ENCODE assay signal across 8 mouse cellular contexts in the genomic region with DNA sequence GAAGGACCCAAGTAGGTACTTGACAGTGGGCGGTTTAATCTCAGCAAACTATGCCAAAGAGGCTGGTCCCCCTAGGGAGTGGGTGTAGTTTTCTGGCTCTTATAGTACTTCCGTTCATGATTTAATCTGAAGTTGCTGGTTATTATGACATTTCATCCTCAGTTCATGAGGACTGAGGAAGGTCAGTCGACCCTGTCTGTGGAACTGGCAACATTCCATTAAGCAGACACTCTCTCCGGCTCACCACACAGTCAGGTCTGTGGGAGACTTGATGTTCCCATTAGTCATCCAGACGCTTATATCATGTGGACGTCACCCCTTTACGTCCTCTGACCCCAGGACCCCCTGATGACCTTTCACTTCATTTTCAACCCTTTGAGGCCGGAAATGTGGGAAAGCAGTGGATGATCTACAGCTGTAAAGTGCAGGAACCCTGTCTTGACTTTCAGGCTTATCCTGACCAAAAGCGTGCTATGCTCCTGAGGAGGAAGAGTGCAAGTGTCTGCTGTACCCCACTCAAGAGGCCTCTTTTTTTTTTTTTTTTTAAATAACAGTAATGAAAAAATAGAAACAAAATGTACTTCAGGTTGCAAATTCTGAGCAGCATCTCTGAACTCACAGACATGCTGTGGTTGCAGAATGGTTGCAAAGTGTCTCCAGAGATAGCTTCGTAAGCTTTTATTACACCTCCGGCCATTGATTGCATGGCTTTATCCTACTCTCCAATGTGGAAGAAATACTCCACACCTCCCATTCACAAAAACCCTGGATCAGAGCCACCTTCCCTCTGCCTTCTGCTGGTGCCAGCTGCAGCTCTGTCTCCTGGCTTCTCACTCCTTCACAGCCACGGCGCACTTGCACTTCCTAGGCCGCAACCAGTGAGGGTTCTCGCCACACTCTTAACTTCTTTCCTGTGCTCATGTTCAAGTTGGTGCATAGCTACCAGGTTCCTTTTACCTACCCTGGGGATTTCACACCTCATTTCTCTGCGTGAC.
A peak's percentile ranks its signal among the peaks of the same experiment; 100 is the strongest.
DNase-seq lines count a peak whose midpoint lies in the region; ATAC-seq and TF ChIP-seq lines count a peak whose summit lies in the region.

No protein-coding gene starts in this region.

- DNase-seq in heart, adult 11 months = peak; percentile 91
- no peak for DNase-seq in heart, embryonic 10.5 days (ENCODE audit: low spot score)
- DNase-seq in embryo, embryonic 10 days (ENCODE audit: low spot score) = peak; percentile 39
- DNase-seq in heart, postnatal 0 days (ENCODE audit: low spot score) = no peak
- peak; percentile 19 to 21 for DNase-seq in layer of hippocampus, postnatal 36 days
- peak; percentile 23 for DNase-seq in telencephalon, adult 2 months (ENCODE audit: low read depth, low spot score)
- DNase-seq in cerebellum, postnatal 36 days = no peak
- no peak for DNase-seq in stomach, postnatal 0 days (ENCODE audit: low spot score)

- no peak overlapping the region for H3K4me3 ChIP-seq in heart, embryonic 10.5 days
- H3K4me3 ChIP-seq in heart, postnatal 0 days (ENCODE audit: low read depth, low read length) = no peak overlapping the region
- H3K4me3 ChIP-seq in stomach, postnatal 0 days (ENCODE audit: low read depth, low read length) = no peak overlapping the region

- H3K27me3 ChIP-seq in heart, embryonic 10.5 days (ENCODE audit: insufficient read depth, poor library complexity, severe bottlenecking) = peaks cover 52% of the 10 kb centered on the region
- 0 out of 2 replicates have a peak, but pooled peaks cover 2% of the 10 kb centered on the region for H3K27me3 ChIP-seq in heart, postnatal 0 days (ENCODE audit: control insufficient read depth, insufficient read depth, low read length)
- no peaks in the 10 kb centered on the region for H3K27me3 ChIP-seq in stomach, postnatal 0 days (ENCODE audit: control insufficient read depth, insufficient read depth, low read length)

- ATAC-seq in heart, postnatal 0 days (ENCODE audit: insufficient read depth, low read depth) = peak; percentile 30; the same call in 1 of the 2 replicates
- no peak; the same call in 1 of the 2 replicates for ATAC-seq in stomach, postnatal 0 days (ENCODE audit: low FRiP score, low TSS enrichment)

- 67% methylated on average over 16 of the region's 16 CpGs for WGBS in heart, embryonic 10.5 days
- 59% methylated on average over 16 of the region's 16 CpGs for WGBS in heart, postnatal 0 days
- 65% methylated on average over 16 of the region's 16 CpGs for WGBS in stomach, postnatal 0 days

- no peaks in the 10 kb centered on the region for H3K9me3 ChIP-seq in heart, embryonic 10.5 days
- H3K9me3 ChIP-seq in heart, postnatal 0 days (replicated peaks; ENCODE audit: control insufficient read depth, low read length) = no peaks in the 10 kb centered on the region
- no peaks in the 10 kb centered on the region for H3K9me3 ChIP-seq in stomach, postnatal 0 days (ENCODE audit: control insufficient read depth, low read length)

- H3K4me2 ChIP-seq in heart, postnatal 0 days (ENCODE audit: low read depth, low read length) = no peak overlapping the region
- no peak overlapping the region for H3K4me2 ChIP-seq in stomach, postnatal 0 days (replicated peaks; ENCODE audit: low read depth)

- no peak for TF ChIP-seq EP300 in heart, postnatal 0 days (IDR thresholded peaks at IDR 0.05; ENCODE audit: low read depth)
- TF ChIP-seq EP300 in stomach, postnatal 0 days (optimal IDR thresholded peaks at IDR 0.05) = no peak

- no peaks in the 10 kb centered on the region for H3K36me3 ChIP-seq in heart, embryonic 10.5 days
- H3K36me3 ChIP-seq in heart, postnatal 0 days (replicated peaks; ENCODE audit: control insufficient read depth, insufficient read depth, low read length) = no peaks in the 10 kb centered on the region
- no peaks in the 10 kb centered on the region for H3K36me3 ChIP-seq in stomach, postnatal 0 days (ENCODE audit: control insufficient read depth, insufficient read depth, low read length)

- H3K4me1 ChIP-seq in heart, embryonic 10.5 days = peaks cover 10% of the 10 kb centered on the region; the same call in 1 of the 2 replicates
- no peaks in the 10 kb centered on the region for H3K4me1 ChIP-seq in heart, postnatal 0 days (ENCODE audit: control insufficient read depth, insufficient read depth)
- no peaks in the 10 kb centered on the region for H3K4me1 ChIP-seq in stomach, postnatal 0 days (replicated peaks; ENCODE audit: control insufficient read depth, insufficient read depth)

- no peak overlapping the region for H3K27ac ChIP-seq in heart, embryonic 10.5 days
- no peak overlapping the region for H3K27ac ChIP-seq in heart, postnatal 0 days (ENCODE audit: low read depth)
- no peak overlapping the region for H3K27ac ChIP-seq in stomach, postnatal 0 days (replicated peaks)

- no peak for TF ChIP-seq CTCF in heart, postnatal 0 days (IDR thresholded peaks at IDR 0.05; ENCODE audit: low read depth)
- TF ChIP-seq CTCF in stomach, postnatal 0 days (IDR thresholded peaks at IDR 0.05; ENCODE audit: low read depth) = no peak

- no peak overlapping the region for H3K9ac ChIP-seq in heart, postnatal 0 days (replicated peaks; ENCODE audit: low read depth, low read length)
- H3K9ac ChIP-seq in stomach, postnatal 0 days (ENCODE audit: low read length) = no peak overlapping the region

Comparison
In these comparisons a context has a peak if more than half of its experiments do, and no peak if none do; other contexts are left out.
1. DNase-seq: peak in heart, adult 11 months (single experiment), embryo, embryonic 10 days (single experiment), layer of hippocampus, postnatal 36 days (2 of 2) and telencephalon, adult 2 months (single experiment); none in heart, embryonic 10.5 days (single experiment), heart, postnatal 0 days (single experiment), cerebellum, postnatal 36 days (0 of 2) and stomach, postnatal 0 days (single experiment).